Mouse (Mus musculus) bone marrow macrophage, adult 2 months (primary cell): Measurements from ENCODE around the gene Prep.

Experiments
- CTCF ChIP-seq: IDR thresholded peaks from 2 replicates; pipeline ENCODE4 v1.5.1; 2012; ENCODE audit warnings: low read depth, mild to moderate bottlenecking, low read length, moderate library complexity
- POLR2A ChIP-seq: IDR thresholded peaks from 2 replicates; pipeline ENCODE4 v1.6.1; 2012; ENCODE audit warnings: mild to moderate bottlenecking, low read depth, low read length, borderline replicate concordance

- TF ChIP-seq POLR2A (no peak), CTCF (peak; percentile 40; the same call in 1 of the 2 replicates)
These were observed 65.4 kb downstream of the Prep start for GRCm38 (mm10) chr10:45132371-45132770.
